Mouse (Mus musculus): ENCODE measurements at regions not wholly inside any gene's neighbourhood (a gene's known extent, or its start where the extent isn't known, plus 50 kb on each side); places are given as distances from the start of the nearest gene placed in this dataset.

GRCm38 (mm10) chr10:95093266-95093665, 148.6 kb upstream of the Plxnc1 start:
- TF ChIP-seq POLR2A (IDR thresholded peaks at IDR 0.05; ENCODE audit: control insufficient read depth, extremely low read depth, insufficient read depth, low read length, poor library complexity) (no peak), CTCF (IDR thresholded peaks at IDR 0.05; ENCODE audit: borderline replicate concordance, control insufficient read depth, extremely low read depth, insufficient read depth, low read length, poor library complexity) (no peak)

All from thymus, adult 2 months (tissue).